Mouse (Mus musculus): ENCODE measurements at regions not wholly inside any gene's neighbourhood (a gene's known extent, or its start where the extent isn't known, plus 50 kb on each side); places are given as distances from the start of the nearest gene placed in this dataset.
A peak's percentile ranks its signal among the peaks of the same experiment; 100 is the strongest.

DNA sequence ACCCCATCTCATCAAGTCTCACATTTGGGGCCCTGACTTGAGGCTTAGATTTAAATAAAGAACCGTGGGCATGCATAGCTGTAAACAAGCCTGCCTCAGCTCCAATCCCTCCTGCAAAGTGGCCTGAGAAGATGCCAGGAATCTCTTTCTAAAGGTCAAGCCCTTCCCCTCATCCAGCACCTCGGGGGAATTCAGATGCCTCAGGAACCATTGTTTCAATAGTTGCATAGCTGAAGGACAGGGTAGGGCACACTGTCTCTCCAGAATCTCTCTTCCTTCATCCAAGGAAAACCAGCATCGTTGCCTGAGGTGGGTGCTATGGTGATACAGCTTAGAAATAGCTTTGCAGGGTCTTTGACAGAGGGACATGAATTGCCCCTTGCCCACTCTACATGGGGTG is 154.4 kb downstream of the Thbs2 start:
- no peak for DNase-seq

DNA sequence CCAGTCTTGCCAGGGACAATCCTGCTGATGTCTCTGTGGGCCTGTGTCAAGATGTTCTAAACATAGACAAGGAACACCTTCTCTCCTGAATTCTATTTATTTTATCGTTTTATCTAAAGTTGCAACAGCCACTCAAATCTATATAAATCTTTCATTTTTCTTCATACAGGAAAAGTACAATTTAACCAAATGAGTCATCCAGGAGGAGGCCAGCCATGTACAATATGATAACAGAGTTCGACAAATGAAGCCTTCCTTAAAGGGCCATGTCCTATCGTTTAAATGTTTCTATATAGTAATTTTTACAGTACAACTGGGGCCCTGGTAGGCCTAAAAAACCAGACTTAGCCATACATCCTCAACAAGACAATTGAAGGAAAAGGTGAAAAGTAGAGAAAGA is 154.8 kb downstream of the Thbs2 start:
- no peak for DNase-seq

DNA sequence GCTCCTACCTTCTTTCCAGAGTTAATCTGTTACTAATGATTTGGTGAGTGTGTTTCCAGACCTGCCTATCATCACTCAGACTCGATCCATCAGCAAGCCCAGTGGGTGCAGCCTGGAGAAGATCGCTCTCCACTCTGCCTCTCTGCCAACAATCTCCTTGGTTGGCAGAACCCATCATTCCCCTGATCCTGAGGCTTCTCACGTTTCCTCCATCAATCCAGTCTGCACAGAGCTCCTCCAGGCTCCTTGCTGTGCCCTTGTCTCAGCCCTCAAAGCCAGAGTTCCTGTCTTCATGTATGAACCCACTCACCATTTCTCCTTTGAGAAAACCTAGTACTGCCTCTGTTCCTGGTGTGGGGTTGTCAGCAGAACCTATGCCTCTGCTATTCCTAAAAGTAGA is 155.5 kb downstream of the Thbs2 start:
- no peak for DNase-seq

DNA sequence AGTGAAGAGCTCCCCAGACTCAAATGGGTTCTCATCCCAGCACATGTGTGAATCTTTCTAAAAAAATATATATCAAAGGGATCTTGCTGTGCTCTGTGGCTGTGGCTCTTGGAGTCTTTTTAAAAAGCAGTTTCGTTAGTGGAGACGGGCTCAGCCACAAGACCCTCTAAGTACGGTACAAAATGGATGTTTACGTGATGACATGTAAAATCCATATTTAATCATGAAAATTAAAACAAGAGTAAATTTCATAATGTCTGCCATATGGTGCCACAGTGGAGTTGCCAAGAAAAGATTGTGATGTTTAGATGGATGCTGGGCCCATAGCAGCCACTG is 161.1 kb downstream of the Thbs2 start:
- DNase-seq = no peak

DNA sequence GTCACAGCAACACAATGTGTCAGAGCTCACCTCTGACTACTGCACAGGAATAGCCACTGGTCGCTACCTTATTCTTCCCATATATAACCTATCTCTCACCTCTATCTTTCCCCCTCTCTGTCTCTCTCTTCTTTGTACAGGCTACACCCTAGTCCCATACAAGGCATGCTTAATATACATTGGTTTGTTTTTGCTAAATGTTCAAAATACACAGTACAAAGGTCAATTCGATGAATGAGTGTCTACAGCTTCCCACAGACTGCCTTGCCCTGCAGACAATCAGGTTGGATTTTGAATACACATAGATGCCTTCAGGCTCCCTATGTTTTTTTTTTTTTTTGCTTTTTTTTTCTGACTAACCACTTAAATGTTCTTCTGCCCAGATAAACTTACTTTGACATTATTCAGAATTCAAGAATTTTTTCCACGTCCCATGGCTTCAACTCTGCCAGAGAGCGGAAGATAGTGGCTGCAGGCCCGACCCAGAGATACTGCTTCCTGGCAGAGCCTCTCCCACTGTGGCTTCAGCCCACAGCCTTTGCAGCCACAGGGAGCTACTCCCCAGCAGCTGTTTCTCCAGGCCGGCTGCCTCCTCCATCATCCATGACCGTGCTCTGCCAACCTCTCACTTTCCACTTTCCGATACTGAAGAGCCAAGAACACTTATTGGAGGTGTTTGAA is 161.6 kb downstream of the Thbs2 start:
- no peak for DNase-seq

DNA sequence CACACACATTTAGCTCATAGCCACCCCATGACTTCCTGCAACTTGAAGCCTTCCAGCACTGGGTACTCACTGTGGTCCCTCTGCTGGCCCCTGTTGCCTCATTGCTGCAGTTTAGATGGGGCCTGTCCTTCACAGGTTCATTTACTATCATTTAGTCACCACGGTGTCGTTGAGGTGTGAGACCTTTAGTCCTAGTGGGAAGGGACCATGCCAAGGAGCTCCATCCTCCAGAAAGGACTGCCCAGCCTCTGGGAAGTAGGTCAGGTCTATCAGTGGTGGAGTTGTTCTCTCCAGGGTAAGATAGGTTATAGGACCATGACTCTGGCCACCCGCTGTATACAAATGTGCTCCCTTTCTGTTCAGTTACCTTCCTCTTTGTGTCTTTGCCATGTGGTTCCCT is 162.2 kb downstream of the Thbs2 start:
- DNase-seq = no peak

DNA sequence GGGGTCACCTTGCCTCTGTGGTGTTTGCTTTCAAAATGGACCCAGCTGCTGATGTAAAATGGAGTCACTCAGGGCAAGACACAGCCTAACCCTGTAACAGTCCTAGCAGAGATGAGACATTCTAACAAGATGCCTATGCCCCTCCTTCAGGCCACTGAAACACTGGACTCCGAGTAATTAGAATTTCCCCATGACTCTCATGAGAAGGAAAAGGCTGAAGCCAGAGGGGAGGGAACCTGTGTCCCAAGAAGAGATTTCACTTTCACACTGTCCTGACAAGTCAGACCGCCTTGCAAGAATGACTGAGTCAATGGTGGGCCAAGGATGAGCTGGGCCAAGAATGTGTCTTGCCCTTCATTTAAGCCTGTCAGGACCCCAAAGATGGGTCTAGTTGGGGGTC is 166.3 kb downstream of the Thbs2 start:
- DNase-seq = no peak

DNA sequence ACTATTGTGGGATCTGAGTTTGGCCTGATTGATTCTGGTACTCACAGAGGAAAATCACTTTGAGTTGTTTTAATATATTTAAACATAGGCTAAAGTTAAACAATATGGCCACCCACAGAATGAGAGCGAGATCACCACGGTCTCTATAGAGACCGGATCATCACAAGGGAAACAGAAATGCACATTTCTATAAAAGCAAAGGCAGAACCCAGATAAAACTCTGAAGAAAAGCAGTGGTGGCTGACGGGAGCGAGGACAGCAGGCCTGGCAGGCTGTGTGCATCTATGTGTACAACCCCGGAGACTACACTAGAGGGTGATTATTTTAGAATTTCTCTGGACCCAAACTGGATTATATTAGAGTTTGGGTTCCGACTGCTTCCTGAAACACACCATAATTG is 168.8 kb downstream of the Thbs2 start:
- DNase-seq = no peak

DNA sequence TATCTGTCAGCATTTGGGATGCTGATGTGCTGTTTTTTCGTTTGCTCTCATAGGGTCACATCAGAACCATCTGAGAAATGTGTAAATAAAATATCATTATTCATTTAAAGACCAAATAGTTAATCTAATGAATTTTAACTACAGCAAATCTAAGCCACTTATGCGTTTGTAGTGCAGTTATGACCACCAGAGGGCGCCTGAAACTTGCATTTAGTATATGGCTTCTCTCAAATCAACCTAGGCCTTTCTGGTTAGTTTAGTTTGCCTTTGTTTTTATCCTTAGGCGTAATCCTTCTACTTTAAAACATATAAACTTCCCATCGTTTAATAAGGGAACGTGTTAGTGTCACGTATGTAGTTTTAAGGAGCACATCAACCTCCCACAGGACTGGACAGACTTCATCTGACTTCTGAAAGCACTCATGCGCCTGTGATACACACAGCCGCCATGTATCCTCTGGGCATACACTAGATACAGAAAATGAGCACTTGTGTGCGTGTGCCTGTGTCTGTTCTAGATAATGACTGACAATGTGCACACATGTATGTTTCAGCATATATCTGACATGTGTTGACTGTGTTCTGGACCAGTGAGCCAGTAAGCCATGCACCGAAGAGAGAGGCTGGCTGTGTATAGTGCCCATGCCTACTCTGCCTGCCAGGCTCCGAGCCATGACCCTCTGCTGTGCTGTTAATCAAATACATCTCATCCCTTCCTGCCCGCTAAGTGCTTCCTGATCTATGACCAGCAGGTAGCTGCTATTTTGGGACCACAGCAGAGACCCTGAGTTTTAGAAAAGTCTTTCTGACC is 169.4 kb downstream of the Thbs2 start:
- peak; percentile 88 for DNase-seq

DNA sequence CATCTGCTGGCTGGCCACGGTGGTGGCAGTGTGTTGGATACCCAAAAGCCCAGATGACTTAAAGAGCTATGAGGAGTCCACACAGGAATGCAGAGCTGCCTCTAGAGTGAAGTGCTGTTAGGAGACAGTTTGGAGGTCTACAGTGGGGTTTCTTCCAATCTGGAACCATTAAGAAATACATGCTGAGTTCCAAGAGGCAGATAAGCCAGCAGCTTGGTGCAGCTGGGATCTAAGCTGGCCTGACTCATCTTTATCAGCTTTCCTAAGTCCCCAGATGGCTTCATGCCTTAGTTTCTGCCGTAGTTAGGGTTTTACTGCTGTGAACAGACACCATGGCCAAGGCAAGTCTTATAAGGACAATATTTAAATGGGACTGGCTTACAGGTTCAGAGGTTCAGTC is 172.0 kb downstream of the Thbs2 start:
- DNase-seq = no peak

DNA sequence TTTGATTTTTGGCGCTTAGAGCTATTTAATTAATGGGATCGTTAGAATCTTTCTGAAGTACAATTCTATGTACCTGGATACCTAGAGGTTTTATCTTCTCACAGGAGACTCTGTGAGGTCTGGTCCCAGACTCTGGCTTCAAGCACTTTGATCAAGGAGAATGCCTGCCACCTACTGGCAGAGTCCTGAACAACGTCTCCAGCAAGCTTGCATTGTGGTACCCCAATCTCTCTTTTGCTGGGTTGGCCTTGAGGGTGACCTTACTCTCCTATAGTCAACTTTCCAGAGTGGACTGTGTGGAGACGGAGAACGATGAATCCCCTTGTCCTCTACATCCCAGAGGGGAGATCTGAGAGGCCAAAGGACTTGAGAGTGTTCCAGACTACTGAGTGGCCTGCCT is 173.5 kb downstream of the Thbs2 start:
- peak; percentile 81 for DNase-seq

DNA sequence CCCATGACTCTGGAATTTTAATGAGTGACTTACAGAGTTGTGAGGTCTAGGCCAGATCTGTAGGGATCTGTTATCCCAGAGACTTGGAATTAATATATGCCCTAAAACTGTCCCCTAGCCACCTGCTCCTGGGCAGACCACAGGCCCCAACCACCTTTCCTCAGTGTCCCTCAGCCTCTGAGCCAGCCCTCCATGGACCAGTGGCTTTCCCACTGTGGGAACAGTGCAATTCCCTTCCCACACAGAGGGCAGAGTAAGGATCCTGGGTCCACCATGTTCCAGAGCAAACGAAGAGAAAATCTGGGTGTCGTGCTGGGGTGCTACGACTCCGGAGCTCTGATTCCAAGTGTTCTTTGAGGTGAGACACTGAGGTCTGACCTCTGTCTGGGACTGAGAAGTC is 174.7 kb downstream of the Thbs2 start:
- no peak for DNase-seq

DNA sequence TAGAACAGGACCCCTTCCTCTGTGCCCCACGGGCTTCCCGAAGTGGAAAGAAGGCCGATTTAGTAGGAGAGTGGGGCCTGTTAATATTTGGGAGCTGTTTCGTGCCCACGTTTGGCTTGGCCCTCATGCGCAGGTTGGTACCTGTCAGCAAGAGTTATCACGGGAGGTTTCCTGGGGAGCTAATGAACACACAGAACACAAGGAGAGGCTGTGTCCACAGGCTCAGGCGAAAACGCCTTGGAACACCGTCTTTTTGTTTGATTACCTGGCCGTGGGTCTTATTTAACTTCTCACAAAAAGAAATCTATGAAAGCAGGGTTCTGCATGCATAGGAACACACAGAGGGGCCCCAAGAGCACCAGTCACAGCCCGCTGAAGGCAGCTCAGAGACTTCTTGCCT is 175.8 kb downstream of the Thbs2 start:
- no peak for DNase-seq

DNA sequence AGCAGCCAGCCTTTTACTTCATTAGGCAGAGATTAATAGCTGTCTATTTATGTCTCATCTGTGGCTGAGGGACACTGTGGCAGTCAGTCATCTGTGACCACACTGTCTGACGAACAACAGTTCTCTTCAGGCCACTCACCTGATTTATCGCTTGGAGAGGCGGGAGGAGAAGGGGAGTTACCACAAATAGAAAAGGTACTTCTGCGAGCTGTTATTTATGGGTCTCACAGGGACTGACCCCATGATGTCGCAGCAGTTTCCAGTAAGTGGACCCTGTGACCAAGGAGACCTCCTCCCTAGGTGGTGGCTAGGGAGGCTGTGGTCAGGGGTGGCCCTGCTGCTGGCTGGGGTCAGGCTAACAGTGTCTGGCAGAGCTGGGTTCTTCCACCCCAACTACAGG is 176.7 kb downstream of the Thbs2 start:
- DNase-seq = no peak

DNA sequence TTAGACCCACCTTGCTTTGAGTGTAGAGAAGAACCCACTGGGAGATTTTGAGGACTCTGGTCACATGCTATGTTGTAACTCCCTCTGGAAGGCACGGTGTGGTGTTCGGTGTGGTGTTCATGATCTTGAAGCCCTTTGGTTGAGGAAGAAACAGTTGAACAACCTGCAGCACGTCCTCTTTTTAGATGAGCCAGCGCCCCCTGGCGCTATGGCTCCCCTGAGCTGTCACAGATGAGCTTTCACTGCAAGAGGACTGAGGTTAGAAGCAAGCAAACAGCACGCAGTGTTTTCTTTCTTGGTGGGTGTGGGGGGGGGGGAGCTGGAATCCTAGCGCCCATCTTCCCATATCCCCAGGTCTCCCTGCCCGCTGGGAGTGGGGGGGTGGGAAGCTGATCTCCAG is 177.9 kb downstream of the Thbs2 start:
- DNase-seq = peak; percentile 80

DNA sequence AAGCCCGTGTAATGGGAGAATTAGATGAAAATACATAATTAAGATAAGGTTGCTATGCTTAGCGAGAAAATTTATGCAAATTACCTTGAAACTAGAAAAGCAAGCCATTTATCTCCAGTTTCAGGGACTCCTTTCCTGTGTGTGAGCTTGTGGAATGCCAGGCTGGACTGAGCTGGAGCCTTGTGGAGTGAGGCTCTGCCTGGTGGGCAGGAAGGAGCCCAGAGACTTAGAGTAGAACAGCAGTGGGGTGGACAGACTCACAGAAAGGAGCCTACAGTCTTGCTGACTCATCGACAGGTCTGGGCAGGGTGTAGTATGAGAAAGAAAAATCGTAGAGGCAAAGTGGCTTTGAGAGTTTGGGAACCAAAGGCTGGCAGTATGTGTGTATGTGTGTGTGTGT is 180.6 kb downstream of the Thbs2 start:
- no peak for DNase-seq

DNA sequence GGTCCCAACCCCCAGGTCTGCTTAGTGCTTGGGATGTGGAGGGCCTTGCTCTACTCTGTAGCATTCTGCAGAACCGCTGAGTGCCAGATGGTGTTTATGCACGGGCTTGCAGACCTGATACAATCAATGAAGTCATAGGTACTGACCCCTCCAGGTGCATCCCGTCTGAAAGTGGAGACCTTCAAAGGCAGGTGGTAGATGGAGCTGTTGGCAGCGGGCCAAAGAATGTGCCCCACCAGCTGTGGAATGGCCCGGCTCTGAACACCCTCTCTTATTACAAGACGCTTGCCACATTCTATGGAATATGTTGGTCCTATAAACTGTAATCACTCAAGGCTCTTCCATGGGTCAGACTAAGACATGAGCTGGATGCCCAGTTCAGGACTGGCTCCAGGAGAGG is 183.5 kb downstream of the Thbs2 start:
- peak; percentile 59 for DNase-seq

DNA sequence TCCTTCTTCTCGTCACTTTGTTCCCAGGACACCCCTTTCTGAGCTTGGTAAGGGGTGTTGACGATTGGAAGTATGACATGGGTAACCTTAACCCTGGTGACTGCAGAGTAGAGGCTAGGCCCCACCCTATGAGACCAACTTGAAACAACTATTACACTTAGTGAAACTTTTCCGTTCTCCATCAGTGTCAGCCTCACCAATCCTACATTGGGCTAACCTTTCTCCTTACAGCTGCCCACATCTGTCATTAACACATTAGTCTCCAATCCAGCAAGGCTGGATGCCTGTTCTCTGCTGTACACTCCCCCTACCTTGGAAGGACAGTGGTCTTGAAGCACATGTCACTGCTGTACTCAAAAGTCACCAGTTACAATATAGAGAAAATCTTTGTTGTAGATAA is 186.9 kb downstream of the Thbs2 start:
- DNase-seq = no peak

DNA sequence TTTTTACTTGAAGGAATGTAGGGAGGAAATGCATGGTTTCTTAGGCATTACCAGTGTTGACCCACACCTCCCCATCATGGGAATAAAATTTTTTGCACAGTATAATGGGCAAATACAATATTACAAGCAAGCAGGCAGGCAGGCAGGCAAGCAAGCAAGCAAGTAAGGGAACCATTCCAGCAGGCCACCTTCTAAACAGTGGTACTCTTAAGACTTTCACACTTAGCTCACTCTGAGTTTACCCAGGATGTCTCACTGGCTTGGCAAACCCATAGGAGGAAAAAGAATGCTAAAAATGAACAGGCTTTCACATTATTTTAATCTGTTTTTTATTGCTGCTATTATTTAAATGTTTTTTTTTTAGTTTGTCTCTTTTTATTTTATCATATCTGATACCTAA is 187.9 kb downstream of the Thbs2 start:
- no peak for DNase-seq

DNA sequence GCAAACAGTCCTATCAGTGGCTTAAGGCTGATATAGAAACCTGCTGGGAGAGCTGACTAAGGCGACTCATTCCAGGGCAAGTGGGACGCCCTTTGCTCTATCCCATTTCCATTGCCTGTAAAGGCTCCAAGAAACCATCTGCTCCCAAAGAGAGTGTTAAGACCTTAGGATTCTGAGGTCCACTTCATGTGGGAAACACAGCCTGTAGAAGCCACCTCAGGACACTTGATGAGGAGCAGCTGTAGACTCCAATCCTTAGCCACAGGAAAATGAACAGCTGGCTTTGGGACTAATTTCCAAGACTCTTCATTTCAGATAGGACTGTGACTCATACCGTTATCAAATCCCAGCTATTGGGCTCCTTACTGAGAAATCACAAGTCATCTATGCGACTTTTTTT is 188.6 kb downstream of the Thbs2 start:
- DNase-seq = no peak

DNA sequence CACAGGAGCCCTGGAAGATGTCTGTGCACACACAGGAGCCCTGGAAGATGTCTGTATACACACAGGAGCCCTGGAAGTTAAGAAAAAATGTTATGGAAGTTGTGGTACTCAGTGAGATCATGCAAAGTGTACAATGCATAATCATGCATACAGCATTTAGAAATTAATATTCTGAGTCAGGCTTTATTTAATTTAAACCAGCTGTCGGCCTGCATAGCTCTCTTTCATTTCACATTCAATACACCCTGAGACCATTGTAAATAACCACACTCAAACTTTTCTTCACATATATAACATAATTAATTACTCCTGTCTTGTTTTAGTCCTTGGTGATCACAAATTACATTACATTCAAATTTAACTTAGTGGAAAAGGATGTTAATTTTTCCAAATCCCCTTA is 190.4 kb downstream of the Thbs2 start:
- DNase-seq = no peak

DNA sequence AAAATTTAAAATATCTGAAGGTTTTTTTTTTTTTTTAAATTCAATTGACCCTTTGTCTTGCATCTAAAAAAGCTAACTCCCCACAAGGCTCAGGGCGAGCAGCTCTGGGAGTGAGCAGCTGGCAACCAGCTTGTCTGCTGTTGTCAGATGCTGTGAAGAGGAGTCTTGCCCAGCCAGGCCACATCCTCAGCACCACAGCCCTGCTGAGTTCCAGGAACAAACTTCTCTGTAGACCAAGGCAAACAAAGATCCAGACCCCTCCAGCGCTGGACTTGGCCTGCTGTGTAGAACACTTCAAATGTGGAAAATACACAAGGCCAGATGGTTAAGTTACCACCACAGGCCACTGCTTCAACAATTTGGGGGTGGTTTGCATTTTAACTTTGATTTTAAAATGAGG is 192.7 kb downstream of the Thbs2 start:
- no peak for DNase-seq

DNA sequence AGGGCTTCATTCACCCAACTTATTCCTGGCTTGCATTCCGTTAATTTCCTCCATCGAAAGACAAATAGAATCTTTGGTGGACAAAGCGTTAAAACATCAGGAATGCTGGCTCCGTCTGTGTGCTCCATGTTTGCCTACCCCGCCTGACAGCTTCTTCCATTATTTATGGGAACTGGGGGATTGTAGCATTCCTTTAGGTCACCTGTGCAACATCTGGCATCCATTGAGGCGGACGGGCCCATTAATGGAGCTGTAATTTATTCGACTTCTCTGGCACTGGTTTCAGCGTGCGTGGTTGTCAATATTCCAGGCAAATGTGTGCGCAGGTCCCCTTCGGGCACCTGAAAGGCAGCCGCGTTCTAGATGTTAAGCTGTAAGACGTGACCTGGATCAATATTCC is 196.9 kb downstream of the Thbs2 start:
- DNase-seq = peak; percentile 63

DNA sequence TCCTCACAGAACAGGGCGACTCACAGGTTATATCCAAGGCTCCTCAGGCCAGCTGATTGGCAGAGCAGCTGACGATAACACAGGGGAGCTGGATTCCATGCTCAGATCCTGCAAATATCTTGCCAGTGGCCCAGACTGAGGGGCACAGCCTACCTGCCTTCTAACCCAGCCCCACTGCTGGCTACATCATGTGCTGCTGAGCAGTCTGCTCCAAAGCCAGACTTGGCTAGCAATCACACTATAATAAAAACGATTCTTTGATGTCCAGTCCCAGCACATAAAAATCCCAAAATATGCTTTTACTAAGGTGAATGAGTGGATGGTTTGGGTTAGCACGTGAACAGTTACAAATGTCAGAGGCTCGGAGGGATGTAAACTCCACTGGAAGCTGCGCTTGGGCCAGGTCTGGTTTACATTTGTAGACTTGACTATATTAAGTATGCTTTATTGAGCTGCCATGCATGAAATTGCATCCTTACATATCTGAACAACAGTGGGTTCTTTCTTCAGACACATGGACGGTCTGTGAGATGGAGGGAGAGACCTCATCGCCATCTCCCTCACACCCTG is 200.2 kb downstream of the Thbs2 start:
- DNase-seq = no peak

DNA sequence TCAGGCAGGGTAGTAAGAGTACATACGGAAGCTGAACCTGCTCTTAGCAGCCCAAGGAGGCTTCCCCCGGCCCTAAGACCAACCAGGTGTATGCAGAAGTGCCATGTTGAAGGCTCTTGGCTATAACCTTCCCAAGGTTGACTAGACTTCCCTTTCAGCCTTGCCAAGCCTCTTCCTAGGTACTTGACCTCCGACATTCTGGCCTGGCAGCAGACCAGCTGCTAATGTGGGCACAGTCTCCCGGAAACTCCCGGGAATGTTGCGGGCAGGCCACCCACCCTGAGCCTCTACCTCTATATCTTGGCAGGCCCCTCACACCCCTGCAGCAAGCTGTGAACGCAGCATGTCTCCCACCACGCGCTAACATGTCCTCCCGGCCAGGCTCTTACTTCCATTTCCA is 201.1 kb downstream of the Thbs2 start:
- DNase-seq = no peak
